Mouse (Mus musculus) liver, embryonic 16.5 days (tissue): ENCODE data around the gene Gm16181. TPM values are rescaled to one million over a fixed set of nuclear protein-coding genes. Genes with fewer than 3 reads are reported as not detected.

Experiments used
- ATAC-seq: fragments of 200-750 bp; cut with Nextera tagmentation; 2 replicates; pipeline ENCODE4 v1.8.0; 2017; ENCODE audit warnings: low read depth, mild to moderate bottlenecking, moderate number of reproducible peaks, moderate library complexity
- H3K27ac ChIP-seq: fragments of 300-500 bp; sonication (generic); 2 replicates; pipeline ENCODE4 v1.5.1; 2014; ENCODE audit warnings: mild to moderate bottlenecking, low read length
- H3K27me3 ChIP-seq: fragments of 300-500 bp; sonication (generic); 2 replicates; pipeline ENCODE4 v1.6.1; 2014; ENCODE audit warnings: low read depth, low read length, mixed read lengths; ENCODE audit not compliant: control insufficient read depth, insufficient read depth
- H3K36me3 ChIP-seq: fragments of 300-500 bp; sonication (generic); 2 replicates; pipeline ENCODE4 v1.6.1; 2014; ENCODE audit warnings: mild to moderate bottlenecking; ENCODE audit not compliant: control insufficient read depth, insufficient read depth
- H3K4me1 ChIP-seq: fragments of 300-500 bp; sonication (generic); 2 replicates; pipeline ENCODE4 v1.6.1; 2014; ENCODE audit warnings: low read depth, low read length, mixed read lengths; ENCODE audit not compliant: control insufficient read depth
- H3K4me2 ChIP-seq: fragments of 300-500 bp; sonication (generic); 2 replicates; pipeline ENCODE4 v1.6.1; 2014; ENCODE audit warnings: low read depth, low read length, mixed read lengths
- H3K4me3 ChIP-seq: fragments of 300-500 bp; sonication (generic); 2 replicates; pipeline ENCODE4 v1.5.1; 2014; ENCODE audit warnings: low read depth, mild to moderate bottlenecking, low read length
- H3K9ac ChIP-seq: fragments of 300-500 bp; sonication (generic); 2 replicates; pipeline ENCODE4 v1.6.1; 2014; ENCODE audit warnings: low read depth, low read length
- H3K9me3 ChIP-seq: fragments of 300-500 bp; sonication (generic); replicated peaks from 2 replicates; pipeline ENCODE4 v1.6.1; 2016; ENCODE audit warnings: low read length; ENCODE audit not compliant: control insufficient read depth
- WGBS: fragments of 180-500 bp; shearing (Covaris S2); extraction: QIAGEN DNeasy Blood & Tissue Kit; methylation state at CpG from one replicate; pipeline ENCODE4 v1.1.7; 2014; ENCODE audit not compliant: insufficient replicate concordance; 5-methylcytosine and 5-hydroxymethylcytosine counted together
- polyA plus RNA-seq: library from polyadenylated mRNA; unstranded; fragments of >200 nt; fragmentation: Nextera tagmentation; extraction: Ambion mirVana; gene quantifications from 2 replicates; pipeline ENCODE4 v1.2.1, GENCODE M21; 2015

Gm16181 gene
- polyA plus RNA-seq, 1 experiment from 2014 or later = not detected

GRCm38 (mm10) chr17:35201128-35201527 lies 19.5 kb upstream of the Gm16181 start:
- Histone ChIP-seq H3K27ac (peak overlapping the region; percentile 26; the same call in 1 of the 2 replicates), H3K4me2 (peak overlapping the region; percentile 26), H3K9ac (no peak overlapping the region), H3K4me3 (peak overlapping the region; percentile 30), H3K36me3 (no peaks in the 10 kb centered on the region), H3K4me1 (peaks cover 1% of the 10 kb centered on the region; the same call in 1 of the 2 replicates), H3K9me3 (no peaks in the 10 kb centered on the region), H3K27me3 (peaks cover 43% of the 10 kb centered on the region)
- 12% methylated on average over 11 of the region's 11 CpGs for whole genome bisulfite sequencing
- no peak for ATAC-seq

- ATAC-seq = no peak
- H3K4me3 ChIP-seq = peak within 1 kb of the TSS; percentile 30
- peak within 1 kb of the TSS; percentile 26 for H3K4me2 ChIP-seq
- peak within 1 kb of the TSS; percentile 72 for H3K27ac ChIP-seq
- no peaks in the 10 kb centered on the region for H3K4me1 ChIP-seq
- H3K9ac ChIP-seq = 0 out of 2 replicates have a peak within 1 kb of the TSS, but pooled peaks have one; percentile 1
- H3K9me3 ChIP-seq = no peaks in the 10 kb centered on the region
- peaks cover 38% of the 10 kb centered on the region for H3K27me3 ChIP-seq
- H3K36me3 ChIP-seq = no peaks in the 10 kb centered on the region
- 13% methylated on average over 13 of the region's 13 CpGs for WGBS
Observed at GRCm38 (mm10) chr17:35201787-35202186, 18.8 kb upstream of the Gm16181 start, which contains the start of gene Tnf. Tnf (minus strand) TSS chr17:35202007.

- no peak for ATAC-seq
- H3K4me3 ChIP-seq = no peak overlapping the region
- no peak overlapping the region for H3K9ac ChIP-seq
- no peaks in the 10 kb centered on the region for H3K4me1 ChIP-seq
- no peak overlapping the region for H3K27ac ChIP-seq
- no peaks in the 10 kb centered on the region for H3K36me3 ChIP-seq
- WGBS = 70% methylated on average over 4 of the region's 4 CpGs
- H3K27me3 ChIP-seq = peaks cover 35% of the 10 kb centered on the region
- H3K9me3 ChIP-seq = no peaks in the 10 kb centered on the region
- peak overlapping the region; percentile 26 for H3K4me2 ChIP-seq
Observed at GRCm38 (mm10) chr17:35202442-35202841, 18.2 kb upstream of the Gm16181 start.

DNA sequence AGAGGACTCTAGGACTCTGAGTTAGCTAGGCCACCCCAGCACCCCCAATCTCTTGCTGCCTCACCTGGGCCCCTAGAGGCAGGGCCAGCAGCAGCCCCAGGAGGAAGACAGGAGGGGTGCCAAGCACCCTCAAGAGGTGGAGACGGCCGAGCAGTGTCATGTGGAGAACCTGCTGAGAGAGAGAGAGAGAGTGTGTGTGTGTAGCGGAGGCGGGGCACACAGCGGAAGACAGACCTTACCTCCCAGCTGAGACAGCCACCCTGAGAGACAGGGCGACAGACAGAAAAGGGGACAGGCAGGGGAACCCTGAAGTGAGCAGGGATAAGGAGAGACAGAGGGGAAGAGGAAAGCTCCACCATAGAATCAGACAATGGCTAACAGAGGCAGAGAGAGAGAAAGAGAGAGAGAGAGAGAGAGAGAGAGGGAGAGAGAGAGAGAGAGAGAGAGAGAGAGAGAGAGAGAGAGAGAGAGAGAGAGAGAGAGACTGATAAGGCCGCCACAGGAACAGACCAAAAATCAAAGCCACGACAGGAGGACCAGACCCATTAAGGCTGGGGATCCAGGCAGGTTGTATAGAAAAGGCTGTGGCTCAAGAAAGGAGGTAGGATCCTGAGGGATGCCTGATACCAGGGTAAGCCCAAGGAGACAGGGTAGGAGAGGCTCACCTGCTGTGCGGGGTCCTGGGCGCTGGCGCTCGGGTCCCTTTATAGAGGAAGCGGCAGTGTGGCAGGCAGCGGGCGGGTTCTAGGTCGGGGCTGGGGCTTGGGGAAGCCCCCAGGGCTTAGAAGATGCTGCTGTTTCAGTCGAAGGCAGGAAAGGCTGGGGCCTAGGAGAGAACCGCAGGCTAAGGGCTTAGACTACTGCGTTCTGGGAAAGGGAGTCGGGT lies 15.9 kb upstream of the Gm16181 start, which contains the start of gene Lta:
Gene Lta (minus strand): TSS at position 858 of the 886 bp plus-strand sequence.
- WGBS = 34% methylated on average over 20 of the region's 20 CpGs
- H3K27ac ChIP-seq = no peak within 1 kb of the TSS
- H3K27me3 ChIP-seq = peaks cover 35% of the 10 kb centered on the region
- no peak within 1 kb of the TSS for H3K4me3 ChIP-seq
- no peaks in the 10 kb centered on the region for H3K36me3 ChIP-seq
- H3K9me3 ChIP-seq = no peaks in the 10 kb centered on the region
- no peak within 1 kb of the TSS for H3K4me2 ChIP-seq
- H3K4me1 ChIP-seq = no peaks in the 10 kb centered on the region
- H3K9ac ChIP-seq = no peak within 1 kb of the TSS
- no peak for ATAC-seq

GRCm38 (mm10) chr17:35205380-35205769 lies 15.3 kb upstream of the Gm16181 start:
- H3K27me3 ChIP-seq = peaks cover 32% of the 10 kb centered on the region
- 49% methylated on average over 10 of the region's 10 CpGs for WGBS
- no peak overlapping the region for H3K27ac ChIP-seq
- no peak for ATAC-seq
- H3K4me2 ChIP-seq = no peak overlapping the region
- no peak overlapping the region for H3K4me3 ChIP-seq
- no peak overlapping the region for H3K9ac ChIP-seq
- no peaks in the 10 kb centered on the region for H3K9me3 ChIP-seq
- H3K36me3 ChIP-seq = no peaks in the 10 kb centered on the region
- H3K4me1 ChIP-seq = no peaks in the 10 kb centered on the region

DNA sequence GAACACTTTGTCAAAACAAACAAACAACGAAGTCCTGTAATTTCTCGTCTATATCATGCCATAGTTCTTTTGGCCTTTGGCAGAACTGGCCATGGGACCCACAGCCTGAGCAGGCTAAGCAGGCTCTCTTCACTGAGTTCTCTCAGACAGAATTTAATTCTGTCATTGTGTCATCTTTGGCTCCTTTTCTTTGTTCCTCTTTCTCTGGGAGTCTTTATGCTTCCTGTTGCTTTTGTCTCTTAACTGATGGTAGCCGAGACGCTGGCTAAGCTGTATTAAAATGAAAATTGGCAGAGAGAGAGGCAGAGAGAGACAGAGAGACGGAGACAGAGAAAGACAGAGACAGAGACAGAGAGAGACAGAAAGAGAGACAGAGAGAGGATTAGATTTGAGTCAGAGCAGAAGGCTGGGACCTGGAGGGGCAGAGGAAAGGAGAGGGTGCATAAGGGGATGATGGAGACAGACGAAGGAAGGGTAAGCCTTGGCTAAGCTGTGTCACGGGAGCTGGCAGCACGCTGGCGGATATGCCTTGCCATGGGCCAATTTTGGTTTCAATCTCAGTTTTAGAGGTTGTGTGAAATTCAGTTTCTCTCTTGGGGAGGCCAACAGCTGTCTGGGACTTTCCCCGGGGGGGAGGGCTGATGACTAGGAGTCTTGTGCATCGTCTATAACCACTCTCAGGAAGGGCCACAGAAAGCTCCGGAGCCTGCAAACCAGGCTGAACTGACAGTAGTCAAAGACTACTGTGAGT lies 10.7 kb upstream of the Gm16181 start:
- Histone ChIP-seq H3K9me3 (no peaks in the 10 kb centered on the region), H3K4me1 (peaks cover 3% of the 10 kb centered on the region; the same call in 1 of the 2 replicates), H3K36me3 (no peaks in the 10 kb centered on the region), H3K9ac (no peak overlapping the region), H3K27me3 (peaks cover 5% of the 10 kb centered on the region), H3K4me2 (no peak overlapping the region), H3K4me3 (no peak overlapping the region), H3K27ac (no peak overlapping the region)
- 42% methylated on average over 12 of the region's 12 CpGs for WGBS
- no peak for ATAC-seq

GRCm38 (mm10) chr17:35210593-35210992 lies 10.0 kb upstream of the Gm16181 start:
- no peaks in the 10 kb centered on the region for H3K27me3 ChIP-seq
- WGBS = 45% methylated on average over 3 of the region's 3 CpGs
- ATAC-seq = no peak
- H3K4me1 ChIP-seq = peaks cover 3% of the 10 kb centered on the region; the same call in 1 of the 2 replicates
- no peak overlapping the region for H3K4me3 ChIP-seq
- H3K9ac ChIP-seq = no peak overlapping the region
- no peaks in the 10 kb centered on the region for H3K9me3 ChIP-seq
- H3K27ac ChIP-seq = no peak overlapping the region
- H3K4me2 ChIP-seq = no peak overlapping the region
- no peaks in the 10 kb centered on the region for H3K36me3 ChIP-seq

DNA sequence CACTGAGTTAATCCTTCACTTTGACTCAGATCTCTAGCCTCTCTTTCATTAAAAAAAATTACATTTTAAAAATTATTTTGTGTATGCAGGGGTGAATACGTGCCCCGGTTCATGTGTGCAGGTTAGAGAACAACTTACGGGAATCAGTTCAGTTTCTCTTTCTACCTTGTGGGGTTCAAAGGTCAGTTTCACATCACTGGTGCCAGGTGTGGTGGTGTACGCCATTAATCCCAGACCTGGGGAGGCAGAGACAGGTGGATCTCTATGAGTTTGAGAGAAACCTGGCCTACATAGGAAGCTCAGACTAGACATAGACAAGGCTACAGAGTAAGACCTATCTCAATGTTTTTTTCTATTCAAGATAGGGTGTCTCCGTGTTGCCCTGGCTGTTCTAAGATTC lies 7.6 kb upstream of the Gm16181 start:
- WGBS = 71% methylated on average over 5 of the region's 5 CpGs
- no peak overlapping the region for H3K27ac ChIP-seq
- no peak overlapping the region for H3K9ac ChIP-seq
- H3K4me1 ChIP-seq = peaks cover 3% of the 10 kb centered on the region; the same call in 1 of the 2 replicates
- no peak overlapping the region for H3K4me2 ChIP-seq
- H3K27me3 ChIP-seq = no peaks in the 10 kb centered on the region
- no peaks in the 10 kb centered on the region for H3K9me3 ChIP-seq
- no peak for ATAC-seq
- no peak overlapping the region for H3K4me3 ChIP-seq
- H3K36me3 ChIP-seq = no peaks in the 10 kb centered on the region
